8 mouse cellular contexts compared by ENCODE assay signal in the genomic region with DNA sequence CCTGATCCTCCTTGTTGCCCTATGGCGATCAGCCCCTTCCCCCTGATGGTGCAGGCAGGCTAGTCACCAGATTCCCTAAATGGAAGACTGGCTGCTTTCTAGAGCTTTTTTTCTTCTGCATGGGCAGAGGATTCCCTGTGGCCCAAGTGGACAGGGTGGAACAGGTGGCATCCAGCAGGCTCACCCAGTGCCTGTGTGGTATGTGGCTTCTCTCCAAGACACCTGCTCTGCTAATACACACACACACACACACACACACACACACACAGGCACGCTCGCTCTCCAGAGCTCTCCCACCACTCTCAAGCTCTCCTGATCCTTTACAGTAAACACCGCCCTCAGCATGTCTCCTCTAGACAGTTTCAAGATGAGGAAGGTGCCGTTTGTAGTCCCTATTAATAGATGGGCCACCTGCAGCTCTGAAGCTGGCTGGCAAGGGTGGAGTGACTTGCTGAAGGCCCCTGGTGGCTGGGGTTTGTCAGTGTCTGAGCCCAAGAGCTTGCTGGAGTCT.
DNase-seq lines count a peak whose midpoint lies in the region; ATAC-seq lines count a peak whose summit lies in the region.

No protein-coding gene starts in this region.

- no peak for DNase-seq in heart, postnatal 36 days
- peak; percentile 56 for DNase-seq in cerebellum, adult 11 months
- DNase-seq in lung, postnatal 4 days: peak; percentile 48 to 74
- peak; percentile 79 for DNase-seq in thymus, postnatal 4 days
- DNase-seq in layer of hippocampus, postnatal 25 days (ENCODE audit: extremely low spot score in 1 of 2, low spot score in 1 of 2): no peak
- DNase-seq in gastrocnemius, postnatal 25 days: no peak

- intact Hi-C loops in heart, postnatal 36 days (cut with DNase I): no loop called here

- H3K4me3 ChIP-seq in heart, embryonic 12.5 days: no peak overlapping the region
- no peak overlapping the region for H3K4me3 ChIP-seq in kidney, embryonic 15.5 days (replicated peaks)

- no peaks in the 10 kb centered on the region for H3K36me3 ChIP-seq in heart, embryonic 12.5 days
- no peaks in the 10 kb centered on the region for H3K36me3 ChIP-seq in kidney, embryonic 15.5 days

- ATAC-seq in heart, embryonic 12.5 days (ENCODE audit: insufficient number of reproducible peaks, low FRiP score): 0 out of 2 replicates have a peak, but pooled peaks have one; percentile 35
- ATAC-seq in kidney, embryonic 15.5 days (replicated peaks; ENCODE audit: low FRiP score): peak; percentile 44

- H3K9me3 ChIP-seq in heart, embryonic 12.5 days (replicated peaks): no peaks in the 10 kb centered on the region
- H3K9me3 ChIP-seq in kidney, embryonic 15.5 days (replicated peaks): no peaks in the 10 kb centered on the region

- no peak overlapping the region for H3K9ac ChIP-seq in heart, embryonic 12.5 days
- H3K9ac ChIP-seq in kidney, embryonic 15.5 days: no peak overlapping the region

- WGBS in heart, embryonic 12.5 days: 48% methylated on average over 5 of the region's 5 CpGs
- WGBS in kidney, embryonic 15.5 days: 56% methylated on average over 5 of the region's 5 CpGs

- H3K4me1 ChIP-seq in heart, embryonic 12.5 days (replicated peaks): peaks cover 57% of the 10 kb centered on the region
- H3K4me1 ChIP-seq in kidney, embryonic 15.5 days: peaks cover 59% of the 10 kb centered on the region

- 0 out of 2 replicates have a peak overlapping the region, but pooled peaks have one; percentile 25 for H3K4me2 ChIP-seq in heart, embryonic 12.5 days
- H3K4me2 ChIP-seq in kidney, embryonic 15.5 days: no peak overlapping the region

- H3K27me3 ChIP-seq in heart, embryonic 12.5 days (replicated peaks): no peaks in the 10 kb centered on the region
- 0 out of 2 replicates have a peak, but pooled peaks cover 3% of the 10 kb centered on the region for H3K27me3 ChIP-seq in kidney, embryonic 15.5 days

- peak overlapping the region; percentile 30; the same call in 1 of the 2 replicates for H3K27ac ChIP-seq in heart, embryonic 12.5 days (ENCODE audit: poor library complexity, severe bottlenecking)
- peak overlapping the region; percentile 76 for H3K27ac ChIP-seq in kidney, embryonic 15.5 days

Comparison
In these comparisons a context has a peak if more than half of its experiments do, and no peak if none do; other contexts are left out.
1. DNase-seq: peak in cerebellum, adult 11 months (single experiment), lung, postnatal 4 days (2 of 2) and thymus, postnatal 4 days (single experiment); none in heart, postnatal 36 days (0 of 2), layer of hippocampus, postnatal 25 days (0 of 2) and gastrocnemius, postnatal 25 days (single experiment).